Mouse (Mus musculus) bone marrow macrophage, adult 2 months (primary cell): ENCODE results near the gene Ddx3x. TPM values are rescaled to one million over a fixed set of nuclear protein-coding genes. Genes with fewer than 3 reads are reported as not detected.
A peak's percentile ranks its signal among the peaks of the same experiment; 100 is the strongest.

Experiments used
- H3K27ac ChIP-seq: 2 replicates; pipeline ENCODE4 v1.5.1; 2012; ENCODE audit warnings: low read depth, low read length; ENCODE audit not compliant: insufficient read depth
- H3K4me1 ChIP-seq: 2 replicates; pipeline ENCODE4 v1.6.1; 2012; ENCODE audit warnings: low read length; ENCODE audit not compliant: control insufficient read depth, insufficient read depth
- H3K4me3 ChIP-seq: 2 replicates; pipeline ENCODE4 v1.5.1; 2012; ENCODE audit warnings: mild to moderate bottlenecking, low read length, moderate library complexity; ENCODE audit not compliant: insufficient read depth
- CTCF ChIP-seq: IDR thresholded peaks from 2 replicates; pipeline ENCODE4 v1.5.1; 2012; ENCODE audit warnings: low read depth, mild to moderate bottlenecking, low read length, moderate library complexity
- POLR2A ChIP-seq: IDR thresholded peaks from 2 replicates; pipeline ENCODE4 v1.6.1; 2012; ENCODE audit warnings: mild to moderate bottlenecking, low read depth, low read length, borderline replicate concordance
- polyA plus RNA-seq: library from polyadenylated mRNA; stranded (reverse); fragments of >200 nt; gene quantifications from 2 replicates; pipeline ENCODE4 v1.2.4, GENCODE M21; 2012; ENCODE audit not compliant: missing spikeins, insufficient read depth, insufficient read length

Ddx3x gene
- polyA plus RNA-seq, 1 experiment: 212 TPM

GRCm38 (mm10) chrX:13242320-13243096 is 38.3 kb upstream of the Ddx3x start:
- H3K4me1 ChIP-seq: peaks cover 21% of the 10 kb centered on the region
- no peak for TF ChIP-seq POLR2A
- TF ChIP-seq CTCF: no peak
- H3K27ac ChIP-seq: peak overlapping the region; percentile 88
- peak overlapping the region; percentile 66 for H3K4me3 ChIP-seq

- H3K4me1 ChIP-seq: peaks cover 21% of the 10 kb centered on the region
- peak overlapping the region; percentile 88 for H3K27ac ChIP-seq
- peak overlapping the region; percentile 66 for H3K4me3 ChIP-seq
- TF ChIP-seq POLR2A (no peak), CTCF (no peak)
These were observed 37.3 kb upstream of the Ddx3x start for GRCm38 (mm10) chrX:13243133-13244123.

- Histone ChIP-seq H3K27ac (0 out of 2 replicates have a peak overlapping the region, but pooled peaks have one; percentile 21), H3K4me1 (peaks cover 21% of the 10 kb centered on the region), H3K4me3 (no peak overlapping the region)
- TF ChIP-seq POLR2A (no peak), CTCF (no peak)
These were observed 36.2 kb upstream of the Ddx3x start for GRCm38 (mm10) chrX:13244588-13244987.

GRCm38 (mm10) chrX:13245027-13245426 is 35.7 kb upstream of the Ddx3x start:
- no peak overlapping the region for H3K4me3 ChIP-seq
- H3K27ac ChIP-seq: no peak overlapping the region
- no peak for TF ChIP-seq POLR2A
- H3K4me1 ChIP-seq: peaks cover 21% of the 10 kb centered on the region

GRCm38 (mm10) chrX:13251683-13252082 is 29.1 kb upstream of the Ddx3x start:
- Histone ChIP-seq H3K4me1 (no peaks in the 10 kb centered on the region), H3K4me3 (no peak overlapping the region), H3K27ac (no peak overlapping the region)
- TF ChIP-seq CTCF (no peak), POLR2A (no peak)

- no peaks in the 10 kb centered on the region for H3K4me1 ChIP-seq
- no peak for TF ChIP-seq CTCF
- no peak for TF ChIP-seq POLR2A
- H3K4me3 ChIP-seq: no peak overlapping the region
- no peak overlapping the region for H3K27ac ChIP-seq
These were observed 26.5 kb upstream of the Ddx3x start for GRCm38 (mm10) chrX:13254273-13254672.

GRCm38 (mm10) chrX:13263356-13263755 is 17.4 kb upstream of the Ddx3x start:
- TF ChIP-seq CTCF: no peak
- Histone ChIP-seq H3K27ac (no peak overlapping the region), H3K4me1 (no peaks in the 10 kb centered on the region), H3K4me3 (no peak overlapping the region)

GRCm38 (mm10) chrX:13275519-13276137 is 5.1 kb upstream of the Ddx3x start:
- no peaks in the 10 kb centered on the region for H3K4me1 ChIP-seq
- no peak overlapping the region for H3K4me3 ChIP-seq
- TF ChIP-seq CTCF: no peak
- no peak for TF ChIP-seq POLR2A
- H3K27ac ChIP-seq: no peak overlapping the region

GRCm38 (mm10) chrX:13278996-13279395 is 1.8 kb upstream of the Ddx3x start:
- no peak for TF ChIP-seq CTCF
- TF ChIP-seq POLR2A: no peak
- Histone ChIP-seq H3K27ac (no peak overlapping the region), H3K4me1 (no peaks in the 10 kb centered on the region), H3K4me3 (no peak overlapping the region)

GRCm38 (mm10) chrX:13280037-13280408 is 747 bp upstream of the Ddx3x start:
- Histone ChIP-seq H3K4me1 (no peaks in the 10 kb centered on the region), H3K4me3 (peak overlapping the region; percentile 93), H3K27ac (peak overlapping the region; percentile 93)
- TF ChIP-seq POLR2A (no peak), CTCF (no peak)
